Comparison of ENCODE assay signal across 8 mouse cellular contexts in the genomic region with DNA sequence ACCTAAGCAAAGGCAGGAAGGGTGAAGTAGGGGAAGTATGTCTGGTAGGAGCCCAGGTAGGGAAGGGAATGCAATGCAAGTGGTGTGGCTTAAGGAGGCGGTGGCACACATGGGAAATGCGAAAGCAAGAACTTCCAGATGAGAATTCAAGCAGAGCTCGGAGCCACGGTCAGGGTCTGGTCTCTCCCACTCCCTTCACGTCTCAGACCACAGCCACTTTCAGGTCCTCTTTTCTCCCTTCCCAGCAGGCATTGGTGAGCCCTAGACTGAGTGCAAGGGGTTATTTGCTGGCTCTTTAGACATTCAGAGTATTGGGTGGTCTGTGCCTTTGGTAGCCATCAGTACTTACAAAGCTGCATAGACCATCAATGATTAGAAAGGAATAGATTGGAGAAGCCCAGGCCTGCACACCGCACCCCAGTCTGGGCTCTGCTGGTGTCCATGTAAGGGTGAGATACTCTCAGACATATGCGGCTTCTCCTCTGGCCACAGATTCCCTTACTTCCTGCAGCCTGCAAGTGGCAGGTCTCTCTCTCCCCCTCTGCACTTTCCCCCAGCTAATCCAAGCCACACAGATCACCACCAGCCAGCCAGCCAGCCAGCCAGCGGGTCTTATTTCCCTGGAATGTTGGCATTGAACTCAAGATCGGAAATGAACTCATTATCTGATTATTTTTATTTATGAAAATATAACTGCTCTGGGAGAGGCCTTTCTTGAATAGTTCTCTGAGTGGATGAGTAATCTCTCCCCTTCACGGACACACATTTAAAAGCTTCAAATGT.
DNase-seq lines count a peak whose midpoint lies in the region; ATAC-seq and TF ChIP-seq lines count a peak whose summit lies in the region.

No protein-coding gene starts in this region.

- H3K36me3 ChIP-seq in liver, postnatal 0 days (replicated peaks; ENCODE audit: insufficient read depth, low read length), result no peaks in the 10 kb centered on the region
- no peaks in the 10 kb centered on the region for H3K36me3 ChIP-seq in liver, embryonic 12.5 days
- no peaks in the 10 kb centered on the region for H3K36me3 ChIP-seq in embryonic facial prominence, embryonic 14.5 days (ENCODE audit: control insufficient read depth, insufficient read depth, low read length)
- no peaks in the 10 kb centered on the region for H3K36me3 ChIP-seq in limb, embryonic 10.5 days
- H3K36me3 ChIP-seq in splenic B cell, adult 2 months (ENCODE audit: control insufficient read depth, insufficient read depth, low read length, poor library complexity, severe bottlenecking), result no peaks in the 10 kb centered on the region

- H3K9ac ChIP-seq in liver, postnatal 0 days (replicated peaks), result no peak overlapping the region
- no peak overlapping the region for H3K9ac ChIP-seq in liver, embryonic 12.5 days
- H3K9ac ChIP-seq in embryonic facial prominence, embryonic 14.5 days (ENCODE audit: low read depth, low read length), result no peak overlapping the region

- TF ChIP-seq EP300 in liver, postnatal 0 days (IDR thresholded peaks at IDR 0.05; ENCODE audit: low read depth), result no peak

- peak overlapping the region; percentile 13; the same call in 1 of the 2 replicates for H3K27ac ChIP-seq in liver, postnatal 0 days (ENCODE audit: low read depth)
- no peak overlapping the region for H3K27ac ChIP-seq in liver, embryonic 12.5 days
- H3K27ac ChIP-seq in embryonic facial prominence, embryonic 14.5 days (replicated peaks; ENCODE audit: low read depth, low read length), result peak overlapping the region; percentile 69
- peak overlapping the region; percentile 53; the same call in 1 of the 2 replicates for H3K27ac ChIP-seq in limb, embryonic 10.5 days

- peak; percentile 37 for DNase-seq in liver, postnatal 0 days
- peak; percentile 75 for DNase-seq in embryonic facial prominence, embryonic 14.5 days (ENCODE audit: low spot score)
- no peak for DNase-seq in limb, embryonic 10.5 days (ENCODE audit: low spot score)
- peak; percentile 61 for DNase-seq in splenic B cell, adult 2 months (ENCODE audit: low read depth, low spot score)
- no peak for DNase-seq in cerebellum, postnatal 36 days
- DNase-seq in urinary bladder, postnatal 10 days (ENCODE audit: low spot score), result no peak
- DNase-seq in right cerebral cortex, postnatal 14 days, result no peak

- no peaks in the 10 kb centered on the region for H3K27me3 ChIP-seq in liver, postnatal 0 days (ENCODE audit: insufficient read depth, low read length)
- H3K27me3 ChIP-seq in liver, embryonic 12.5 days (replicated peaks), result 0 out of 2 replicates have a peak, but pooled peaks cover 8% of the 10 kb centered on the region
- H3K27me3 ChIP-seq in embryonic facial prominence, embryonic 14.5 days (replicated peaks; ENCODE audit: control insufficient read depth, insufficient read depth, low read length), result no peaks in the 10 kb centered on the region
- no peaks in the 10 kb centered on the region for H3K27me3 ChIP-seq in limb, embryonic 10.5 days (ENCODE audit: low read depth, poor library complexity, severe bottlenecking)
- H3K27me3 ChIP-seq in splenic B cell, adult 2 months (ENCODE audit: control insufficient read depth, insufficient read depth, low read length, poor library complexity, severe bottlenecking), result no peaks in the 10 kb centered on the region

- H3K4me3 ChIP-seq in liver, postnatal 0 days (ENCODE audit: low read depth, low read length), result no peak overlapping the region
- no peak overlapping the region for H3K4me3 ChIP-seq in liver, embryonic 12.5 days
- H3K4me3 ChIP-seq in embryonic facial prominence, embryonic 14.5 days (ENCODE audit: low read depth, low read length), result no peak overlapping the region
- no peak overlapping the region for H3K4me3 ChIP-seq in limb, embryonic 10.5 days

- WGBS in liver, postnatal 0 days (ENCODE audit: insufficient replicate concordance), result 49% methylated on average over 10 of the region's 10 CpGs
- WGBS in liver, embryonic 12.5 days (ENCODE audit: insufficient replicate concordance), result 49% methylated on average over 10 of the region's 10 CpGs
- WGBS in embryonic facial prominence, embryonic 14.5 days, result 57% methylated on average over 10 of the region's 10 CpGs
- 87% methylated on average over 10 of the region's 10 CpGs for WGBS in limb, embryonic 10.5 days

- no peak for TF ChIP-seq CTCF in liver, postnatal 0 days (IDR thresholded peaks at IDR 0.05; ENCODE audit: low read depth)

- no peaks in the 10 kb centered on the region for H3K9me3 ChIP-seq in liver, postnatal 0 days (ENCODE audit: low read length)
- no peaks in the 10 kb centered on the region for H3K9me3 ChIP-seq in liver, embryonic 12.5 days (replicated peaks)
- no peaks in the 10 kb centered on the region for H3K9me3 ChIP-seq in embryonic facial prominence, embryonic 14.5 days (ENCODE audit: control insufficient read depth, low read length)
- H3K9me3 ChIP-seq in limb, embryonic 10.5 days (replicated peaks), result no peaks in the 10 kb centered on the region

- no peak overlapping the region for H3K4me2 ChIP-seq in liver, postnatal 0 days (ENCODE audit: low read depth, low read length)
- H3K4me2 ChIP-seq in liver, embryonic 12.5 days, result no peak overlapping the region
- H3K4me2 ChIP-seq in embryonic facial prominence, embryonic 14.5 days (ENCODE audit: low read depth, low read length), result no peak overlapping the region

- ATAC-seq in liver, postnatal 0 days, result peak; percentile 21; the same call in 1 of the 2 replicates
- no peak for ATAC-seq in liver, embryonic 12.5 days
- ATAC-seq in embryonic facial prominence, embryonic 14.5 days (ENCODE audit: low read depth), result peak; percentile 15; the same call in 1 of the 2 replicates

- H3K4me1 ChIP-seq in liver, postnatal 0 days (ENCODE audit: insufficient read depth), result peaks cover 3% of the 10 kb centered on the region; the same call in 1 of the 2 replicates
- no peaks in the 10 kb centered on the region for H3K4me1 ChIP-seq in liver, embryonic 12.5 days
- H3K4me1 ChIP-seq in embryonic facial prominence, embryonic 14.5 days (ENCODE audit: control insufficient read depth, insufficient read depth, low read length), result peaks cover 15% of the 10 kb centered on the region
- peaks cover 6% of the 10 kb centered on the region for H3K4me1 ChIP-seq in limb, embryonic 10.5 days

Comparison
In these comparisons a context has a peak if more than half of its experiments do, and no peak if none do; other contexts are left out.
1. DNase-seq: peak in liver, postnatal 0 days (single experiment), embryonic facial prominence, embryonic 14.5 days (single experiment) and splenic B cell, adult 2 months (single experiment); none in limb, embryonic 10.5 days (single experiment), cerebellum, postnatal 36 days (0 of 2), urinary bladder, postnatal 10 days (single experiment) and right cerebral cortex, postnatal 14 days (single experiment).